Mouse (Mus musculus): ENCODE measurements around the gene Actl6b.

Actl6b gene

GRCm38 (mm10) chr5:137528247-137528968 lies 24.9 kb upstream of the Actl6b start:
- DNase-seq (ENCODE audit: low spot score in 2 of 2), result no peak

GRCm38 (mm10) chr5:137529221-137529995 lies 23.9 kb upstream of the Actl6b start:
- DNase-seq (ENCODE audit: low spot score in 2 of 2), result no peak

DNA sequence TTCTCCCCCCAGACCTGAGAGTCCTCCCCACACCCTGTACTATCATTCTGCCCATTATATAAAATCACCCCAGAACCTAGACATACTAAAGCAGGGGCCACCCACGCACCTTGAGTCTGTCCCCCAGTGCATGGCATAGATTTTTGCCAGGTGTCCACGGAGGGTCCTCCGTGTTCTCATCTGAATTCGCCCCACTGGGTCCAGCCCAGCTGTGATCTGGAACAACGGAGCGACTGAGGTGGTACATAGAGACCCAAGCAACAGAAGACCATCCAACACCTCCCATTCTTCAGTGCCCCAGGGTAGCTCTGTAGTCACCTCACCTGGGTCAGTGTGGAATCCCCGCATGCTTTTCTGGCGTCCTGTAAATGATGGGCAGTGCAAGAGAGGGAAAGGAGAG lies 23.2 kb upstream of the Actl6b start:
- no peak for DNase-seq (ENCODE audit: low spot score in 2 of 2)

- DNase-seq (ENCODE audit: low spot score in 2 of 2), result peak; percentile 75 to 85
These were observed 22.5 kb upstream of the Actl6b start for GRCm38 (mm10) chr5:137530588-137531413.

DNA sequence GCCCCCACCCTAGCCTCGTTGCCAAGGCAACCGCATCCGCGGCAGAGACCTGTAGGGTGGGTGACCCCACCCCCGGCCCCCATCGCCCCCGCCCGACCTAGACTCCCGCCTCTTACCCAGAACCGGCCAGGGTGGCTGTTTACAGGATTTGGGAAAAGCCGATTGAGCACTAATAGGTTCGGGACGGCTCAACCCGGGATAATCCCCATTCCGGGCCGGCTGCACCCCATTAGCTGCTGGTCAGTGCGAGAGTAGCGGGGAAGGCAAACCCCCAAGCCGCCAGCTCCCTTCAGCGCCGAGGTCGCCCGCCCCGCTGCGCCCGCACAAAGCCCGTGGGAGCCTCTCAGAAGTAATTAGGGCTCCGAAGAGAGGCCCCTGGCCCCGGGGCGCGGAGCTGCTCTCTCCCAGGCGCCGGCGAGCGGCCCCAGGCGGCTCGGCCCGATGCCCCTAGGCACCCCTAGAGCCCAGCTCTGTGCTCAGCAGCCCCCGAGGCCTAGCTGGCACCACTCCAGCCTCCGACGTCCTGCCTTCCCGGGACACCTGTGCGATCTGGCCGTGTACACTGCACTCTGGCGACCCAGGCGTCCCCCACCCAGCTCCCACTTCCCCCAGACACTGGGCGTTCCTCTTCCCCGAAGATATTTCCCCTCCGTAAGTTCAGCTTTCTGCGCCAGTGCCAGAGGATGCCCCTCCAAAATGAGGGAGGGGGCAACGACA lies 21.7 kb upstream of the Actl6b start:
- DNase-seq (ENCODE audit: low spot score in 2 of 2), result peak in 1 of 2 experiments; percentile 62

- DNase-seq (ENCODE audit: low spot score in 2 of 2), result no peak
These were observed 21.0 kb upstream of the Actl6b start for GRCm38 (mm10) chr5:137532131-137532807.

GRCm38 (mm10) chr5:137532808-137533116 lies 20.6 kb upstream of the Actl6b start:
- DNase-seq (ENCODE audit: low spot score in 2 of 2), result no peak

DNA sequence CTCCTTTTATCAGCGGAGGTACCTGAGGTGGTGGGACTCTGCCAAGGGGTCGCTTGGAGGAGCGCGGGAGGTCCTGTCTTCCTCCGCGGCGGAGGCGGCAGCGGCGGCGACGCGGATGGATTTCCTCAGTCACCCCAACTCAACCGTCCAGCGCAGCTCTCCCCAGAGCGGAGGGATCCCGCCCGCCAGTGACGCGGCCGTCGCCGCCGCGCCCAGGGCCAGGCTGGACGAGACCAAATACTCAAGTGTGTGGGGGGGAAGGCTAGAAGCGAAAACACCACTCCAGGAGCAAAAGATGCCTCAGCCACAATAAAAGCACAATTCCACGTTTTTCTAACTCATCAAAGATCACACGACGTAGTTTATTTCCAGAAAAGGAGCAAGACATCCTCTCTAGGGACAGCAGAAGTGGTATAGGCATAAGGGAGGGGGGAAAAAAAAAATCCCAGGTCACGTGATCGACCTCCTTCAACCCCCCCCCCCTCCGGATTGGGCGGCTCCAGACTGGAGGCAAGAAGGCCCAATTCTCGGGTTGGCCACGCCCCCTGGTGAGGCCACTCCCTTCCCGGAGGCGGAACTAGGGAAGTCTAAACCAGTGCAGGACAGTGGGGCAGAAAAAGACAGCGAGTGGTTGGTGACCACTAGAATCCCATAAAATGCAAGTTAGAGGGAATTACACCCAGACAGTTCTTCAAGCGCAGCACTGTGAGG lies 20.0 kb upstream of the Actl6b start, which contains the start of the genes Epo and Gnb2:
Epo (minus strand) TSS at position 126 of the 711 bp plus-strand sequence.
Gnb2 (minus strand) TSS at position 394 of the 711 bp plus-strand sequence.
- peak; percentile 96 to 99 for DNase-seq (ENCODE audit: low spot score in 2 of 2)

DNA sequence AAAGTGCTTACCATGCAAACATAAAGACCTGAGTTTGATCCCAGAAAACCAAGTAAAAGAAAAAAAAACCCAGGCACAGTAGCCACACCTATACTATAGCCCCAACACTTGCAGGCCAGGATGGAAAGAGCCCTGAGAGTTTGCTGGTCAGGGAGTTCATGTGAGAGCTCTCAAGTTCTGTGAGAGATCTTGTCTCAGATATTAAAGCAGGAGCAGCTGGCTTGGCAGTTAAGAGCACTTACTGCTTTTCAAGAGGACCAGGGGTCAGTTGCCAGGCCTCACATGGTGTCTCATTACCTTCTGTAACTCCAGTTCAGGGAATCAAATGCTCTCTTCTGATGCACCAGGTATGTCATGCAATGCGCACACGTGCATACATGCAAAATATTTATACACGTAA lies 18.6 kb upstream of the Actl6b start:
- DNase-seq (ENCODE audit: low spot score in 2 of 2), result no peak

DNA sequence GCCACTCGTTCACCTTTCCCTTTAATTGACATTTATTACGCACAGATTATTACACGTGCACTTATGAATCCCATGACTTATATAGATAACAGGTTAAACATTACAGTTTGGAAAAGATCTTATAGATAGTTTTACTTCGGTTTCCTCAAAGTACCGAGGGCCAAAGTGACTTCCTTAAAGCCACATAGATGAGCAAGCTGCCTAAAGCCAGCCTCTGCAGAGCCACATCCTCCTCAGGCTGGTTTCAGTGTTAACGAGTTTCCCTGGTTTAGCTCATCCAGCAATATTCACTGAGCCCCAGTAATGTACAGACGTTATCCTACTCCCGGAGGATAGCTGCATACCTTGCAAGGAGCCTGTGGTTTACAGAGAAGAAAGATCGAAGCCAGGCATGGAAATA lies 18.0 kb upstream of the Actl6b start:
- no peak for DNase-seq (ENCODE audit: low spot score in 2 of 2)

DNA sequence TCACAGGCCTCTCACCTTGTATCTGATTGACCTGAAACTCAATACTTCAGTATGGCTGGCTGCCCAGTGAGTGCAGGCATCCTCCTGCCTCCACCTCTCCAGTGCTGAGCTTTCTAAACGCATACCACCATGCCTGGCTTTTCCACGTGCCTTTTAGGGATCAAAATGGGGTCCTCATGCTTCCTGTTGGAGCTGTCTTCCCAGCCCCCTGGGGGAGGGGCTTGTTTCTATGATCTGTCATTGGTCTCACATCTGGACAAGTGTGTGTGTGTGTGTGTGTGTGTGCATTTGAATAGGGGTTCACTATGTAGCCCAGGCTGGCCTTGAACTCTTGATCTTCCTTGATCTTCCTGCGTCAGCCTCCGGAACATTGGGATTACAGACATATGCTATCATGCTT lies 15.9 kb upstream of the Actl6b start:
- DNase-seq (ENCODE audit: low spot score in 2 of 2), result no peak

DNA sequence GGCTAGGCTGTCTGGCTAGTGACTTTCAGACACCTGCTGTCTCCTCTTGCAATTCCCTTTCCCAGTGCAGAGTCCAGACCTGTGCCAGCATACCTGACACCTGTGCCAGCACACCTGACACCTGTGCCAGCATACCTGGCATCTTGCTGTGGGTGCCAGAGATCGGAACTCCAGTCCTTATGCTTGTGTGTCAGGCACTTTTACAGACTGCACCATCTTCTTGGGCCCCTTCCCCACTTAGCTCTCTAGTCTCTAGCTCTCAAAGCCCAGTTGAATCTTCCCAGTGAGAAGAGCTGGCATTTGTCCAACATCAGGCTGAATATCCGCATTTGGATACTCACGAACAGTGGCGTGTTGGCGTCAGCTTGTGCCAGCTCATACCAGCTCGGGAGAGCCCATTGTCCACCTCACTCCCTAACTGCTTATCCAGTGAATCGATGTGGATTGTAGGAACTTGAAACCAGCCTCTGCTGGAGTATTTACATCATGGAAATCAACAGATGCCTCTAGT lies 14.0 kb upstream of the Actl6b start:
- no peak for DNase-seq (ENCODE audit: low spot score in 2 of 2)

- no peak for DNase-seq (ENCODE audit: low spot score in 2 of 2)
These were observed 12.3 kb upstream of the Actl6b start for GRCm38 (mm10) chr5:137540991-137541390.

- DNase-seq (ENCODE audit: low spot score in 2 of 2), result no peak
These were observed 11.4 kb upstream of the Actl6b start for GRCm38 (mm10) chr5:137541768-137542540.

DNA sequence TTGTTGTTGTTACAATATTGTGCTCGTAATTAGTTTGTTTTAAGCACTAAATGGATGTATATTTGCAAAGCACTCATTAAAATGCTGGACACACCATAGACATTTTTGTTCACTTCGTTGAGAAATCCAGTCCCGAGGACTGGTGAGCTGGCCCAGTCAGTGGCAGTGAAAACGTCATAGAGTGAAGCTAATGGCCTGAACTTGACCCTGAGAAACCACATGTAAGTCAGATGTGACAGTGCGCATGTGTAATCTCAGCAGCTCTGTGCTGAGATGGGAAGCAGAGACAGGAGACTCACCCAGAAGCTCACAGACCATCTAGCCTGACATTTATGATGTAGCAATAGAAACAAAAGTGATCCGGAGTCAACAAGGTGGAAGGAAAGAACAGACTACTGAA lies 8.4 kb upstream of the Actl6b start:
- no peak for DNase-seq (ENCODE audit: low spot score in 2 of 2)

DNA sequence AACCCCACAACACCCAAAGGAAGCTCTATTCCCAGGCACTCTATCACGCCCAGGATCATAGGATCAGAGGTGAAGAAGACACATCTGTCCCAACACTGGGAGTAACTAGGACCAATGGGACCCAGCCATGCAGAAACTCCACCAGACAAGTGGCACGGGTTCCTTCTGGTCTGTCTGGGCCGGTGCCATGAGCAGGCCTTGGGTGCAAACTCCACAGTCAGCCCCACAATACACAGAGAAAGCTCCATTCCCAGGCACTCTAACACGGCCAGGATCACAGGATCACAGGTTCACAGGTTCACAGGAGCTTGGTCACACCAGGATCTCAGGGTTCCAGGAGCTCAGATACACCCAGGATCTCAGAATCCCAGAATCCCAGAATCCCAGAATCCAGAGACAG lies 7.7 kb upstream of the Actl6b start:
- DNase-seq (ENCODE audit: low spot score in 2 of 2), result no peak

DNA sequence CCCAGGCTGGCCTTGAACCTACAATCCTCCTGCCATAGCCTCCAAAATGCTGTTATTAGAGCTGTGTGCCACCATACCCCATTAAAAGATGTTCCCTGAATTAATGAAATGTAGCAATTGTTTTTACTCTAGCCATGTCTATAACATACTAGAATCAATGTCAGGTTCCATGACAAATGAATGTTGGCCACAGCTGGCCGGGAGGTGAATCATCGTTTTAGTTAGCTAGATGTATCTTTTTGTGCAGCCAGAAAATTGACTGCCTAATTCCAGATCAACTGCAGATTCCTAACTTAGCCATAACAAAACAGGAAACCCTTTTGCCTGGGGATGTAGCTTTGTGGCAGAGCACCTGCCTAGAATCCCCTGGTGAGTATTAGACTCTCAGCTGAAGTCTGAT lies 3.5 kb upstream of the Actl6b start:
- DNase-seq (ENCODE audit: low spot score in 2 of 2), result no peak

GRCm38 (mm10) chr5:137551119-137551518 lies 2.2 kb upstream of the Actl6b start:
- no peak for DNase-seq (ENCODE audit: low spot score in 2 of 2)

GRCm38 (mm10) chr5:137553000-137553399 lies 317 bp upstream of the Actl6b start:
- no peak for DNase-seq (ENCODE audit: low spot score in 2 of 2)

GRCm38 (mm10) chr5:137553898-137554297 lies 581 bp downstream of the Actl6b start:
- no peak for DNase-seq (ENCODE audit: low spot score in 2 of 2)
